Mouse (Mus musculus): ENCODE measurements around the gene Gstm1.
"Not testable (repeated sequence)": the region's sequence is repeated elsewhere in the genome, so short reads cannot be mapped to it uniquely, and the experiment has no call there.

Gene Gstm1

DNA sequence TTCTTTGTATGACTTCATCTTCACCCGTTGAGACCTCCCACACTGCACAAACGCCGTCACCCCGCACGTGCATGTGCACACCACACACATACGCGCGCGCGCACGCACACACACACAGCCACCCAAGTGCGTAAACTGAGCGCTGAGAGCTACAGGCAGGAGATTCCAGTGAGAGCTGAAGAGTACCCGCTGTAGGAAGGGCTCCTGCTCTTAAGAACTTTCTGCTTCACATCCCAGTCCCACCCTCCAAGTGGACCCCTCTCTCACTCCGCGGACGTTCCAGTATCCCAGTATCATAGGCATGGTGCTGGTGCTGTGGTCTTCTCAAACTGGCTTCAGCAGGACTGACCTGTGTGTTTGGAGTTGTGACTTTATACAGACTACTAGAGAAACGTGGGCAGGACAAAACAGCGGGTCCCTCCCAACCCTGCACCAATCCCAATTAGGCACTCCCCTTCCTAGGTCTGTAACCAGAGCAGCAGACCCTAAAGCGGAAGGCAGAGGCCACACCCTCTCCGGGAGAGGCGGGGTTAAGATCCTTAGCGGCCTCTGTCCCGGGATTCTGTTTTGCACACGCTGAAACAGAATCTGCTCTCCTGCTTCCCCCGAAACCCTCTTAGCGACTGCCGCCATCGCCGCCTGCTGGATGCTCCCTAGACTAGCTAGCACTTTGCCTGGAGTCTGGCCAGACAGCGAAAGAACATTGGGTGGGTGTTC lies at the start of gene Gstm1:
TSS of gene Gstm1 (minus strand) at position 501 of the 717 bp plus-strand sequence.
- DNase-seq (ENCODE audit: low spot score in 2 of 2): peak; percentile 78 to 95

- no peak for DNase-seq (ENCODE audit: low spot score in 2 of 2)
Measured at GRCm38 (mm10) chr3:108067370-108067934, 49.7 kb upstream of the Gstm1 start.

- no peak for DNase-seq (ENCODE audit: low spot score in 2 of 2)
Measured at GRCm38 (mm10) chr3:108065551-108065950, 47.8 kb upstream of the Gstm1 start.

DNA sequence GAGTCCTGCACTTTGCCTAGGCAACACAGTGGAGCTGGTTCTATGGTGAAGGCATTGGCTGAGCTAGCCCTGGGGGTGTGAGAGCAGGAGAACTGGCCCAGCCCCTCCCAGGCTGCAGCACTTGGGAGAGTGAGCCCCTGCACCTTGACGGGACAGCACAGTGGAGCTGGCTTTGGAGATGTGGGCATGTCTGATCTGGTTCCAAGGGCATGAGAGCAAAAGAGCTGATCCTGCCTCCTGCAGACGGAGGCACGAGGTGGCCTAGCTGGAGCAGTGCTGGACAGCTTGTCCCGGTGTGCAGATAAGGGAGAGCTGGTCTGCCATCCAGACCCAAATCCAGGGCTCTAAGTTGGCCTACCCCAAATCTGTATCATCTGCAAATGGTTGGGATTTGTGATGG lies 46.9 kb upstream of the Gstm1 start:
- no peak for DNase-seq (ENCODE audit: low spot score in 2 of 2)

- DNase-seq (ENCODE audit: low spot score in 2 of 2): no peak
Measured at GRCm38 (mm10) chr3:108062648-108063047, 44.9 kb upstream of the Gstm1 start.

- DNase-seq (ENCODE audit: low spot score in 2 of 2): peak in 1 of 2 experiments; percentile 72
Measured at GRCm38 (mm10) chr3:108061420-108061819, 43.6 kb upstream of the Gstm1 start.

GRCm38 (mm10) chr3:108050493-108050892 lies 32.7 kb upstream of the Gstm1 start:
- no peak for DNase-seq (ENCODE audit: low spot score in 2 of 2)

GRCm38 (mm10) chr3:108048306-108048705 lies 30.5 kb upstream of the Gstm1 start:
- DNase-seq (ENCODE audit: low spot score in 2 of 2): no peak

DNA sequence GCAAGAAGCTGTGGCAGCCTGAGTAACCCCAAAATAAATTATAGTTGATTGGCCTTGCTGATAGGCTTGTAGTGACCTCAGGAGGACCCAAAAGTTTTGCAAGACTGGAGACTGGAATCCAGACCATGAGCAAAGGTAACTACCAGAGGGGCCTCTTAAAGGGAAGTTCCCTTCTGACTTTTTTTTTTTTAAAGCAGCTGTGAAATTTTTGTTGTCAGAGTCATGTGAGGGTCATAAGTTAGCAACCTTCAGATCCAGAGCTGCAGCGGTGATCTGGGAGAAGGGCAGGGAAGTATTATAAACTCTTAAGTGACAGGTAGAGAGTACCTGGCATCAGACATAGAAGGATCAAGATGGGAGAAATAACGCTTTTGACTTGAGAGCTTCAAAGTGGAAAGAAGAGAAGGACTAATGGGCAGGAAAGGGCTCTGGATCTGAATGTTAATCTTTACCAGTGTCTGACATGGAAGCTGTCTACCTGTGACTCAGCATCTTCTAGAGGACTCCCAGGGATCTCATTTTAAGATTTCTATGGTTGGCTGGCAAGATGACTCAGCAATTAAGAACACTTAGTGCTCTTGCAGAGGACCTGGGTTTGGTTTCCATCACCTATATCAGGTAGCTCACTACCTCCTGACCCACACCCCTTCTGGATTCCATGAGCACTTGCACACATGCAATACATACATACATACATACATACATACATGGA lies 29.3 kb upstream of the Gstm1 start:
- DNase-seq (ENCODE audit: low spot score in 2 of 2): no peak

- DNase-seq (ENCODE audit: low spot score in 2 of 2): peak; percentile 76 to 90
Measured at GRCm38 (mm10) chr3:108044394-108045140, 26.8 kb upstream of the Gstm1 start, which contains the start of gene Gstm4. Gstm4 (minus strand) TSS chr3:108044894.

DNA sequence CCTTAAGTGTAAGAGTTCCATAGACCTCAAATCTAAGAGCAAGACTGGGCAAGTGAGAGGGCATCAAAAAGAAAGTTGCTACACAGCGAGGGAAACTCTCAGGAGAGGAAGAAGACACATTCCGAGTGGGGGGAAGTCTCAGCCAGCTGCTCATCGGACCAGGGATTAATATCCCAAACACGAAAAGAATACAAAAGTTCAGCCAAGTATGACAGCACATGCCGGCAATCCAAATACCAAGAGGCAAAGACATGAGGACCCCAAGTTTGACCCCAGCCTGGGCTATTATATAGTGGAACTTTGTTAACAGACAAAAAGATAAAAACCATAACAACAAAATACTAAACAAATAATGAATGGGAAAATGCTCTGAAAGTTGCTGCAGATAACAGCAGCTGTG lies 15.4 kb upstream of the Gstm1 start:
- no peak for DNase-seq (ENCODE audit: low spot score in 2 of 2)

DNA sequence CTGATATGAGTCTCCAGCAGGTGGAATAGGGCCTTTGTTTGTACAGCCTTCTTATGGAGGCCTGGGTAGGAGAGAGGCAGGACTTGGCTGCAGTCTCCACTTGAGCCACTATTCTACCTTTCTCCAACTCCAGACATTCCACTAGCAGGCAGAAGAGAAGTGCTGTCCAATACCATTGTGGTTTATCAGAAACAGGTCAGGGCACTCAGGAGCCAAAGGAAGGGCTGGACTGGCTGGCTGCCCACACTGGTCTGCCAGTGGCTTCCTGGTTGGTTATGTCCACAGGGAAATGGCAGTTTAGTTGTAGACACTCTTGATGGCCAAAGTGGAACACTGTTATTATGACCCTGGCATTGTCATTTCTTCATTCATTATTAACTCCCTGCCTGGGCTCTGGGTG lies 14.3 kb upstream of the Gstm1 start:
- no peak for DNase-seq (ENCODE audit: low spot score in 2 of 2)

DNA sequence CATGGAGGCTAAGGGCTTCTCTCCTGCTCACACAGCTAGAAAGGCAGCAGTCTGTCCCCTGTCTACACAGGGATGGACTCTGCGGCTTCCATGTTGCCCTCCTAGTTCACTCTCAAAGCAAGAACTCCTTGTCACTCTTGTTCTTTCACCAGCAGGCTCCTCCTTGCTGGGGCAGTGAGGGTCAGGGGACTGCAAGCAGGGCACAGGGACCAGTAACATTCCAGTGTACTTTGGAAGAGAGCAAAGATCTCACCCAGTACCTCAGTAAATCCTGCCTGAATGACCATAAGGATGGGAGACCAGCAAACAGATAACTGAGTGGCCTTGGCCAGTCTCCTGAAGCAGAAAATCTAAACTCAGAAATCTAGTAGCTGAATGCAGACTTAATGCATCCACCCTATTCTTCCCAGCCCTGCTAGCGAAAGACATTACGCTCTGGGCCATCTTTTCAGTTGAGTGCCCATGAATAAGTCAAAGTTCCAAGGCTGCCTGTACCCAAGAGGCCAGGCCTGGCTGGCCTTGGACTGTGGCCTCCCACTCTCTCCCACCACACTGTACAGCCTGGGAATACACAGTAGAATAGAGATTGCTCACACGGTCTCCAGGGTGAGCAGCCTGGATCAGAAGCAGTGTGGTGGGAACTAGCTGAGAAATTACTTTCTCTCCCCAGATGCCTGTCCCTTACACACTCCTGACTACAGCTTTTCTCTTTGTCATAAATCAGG lies 11.0 kb upstream of the Gstm1 start:
- no peak for DNase-seq (ENCODE audit: low spot score in 2 of 2)

DNA sequence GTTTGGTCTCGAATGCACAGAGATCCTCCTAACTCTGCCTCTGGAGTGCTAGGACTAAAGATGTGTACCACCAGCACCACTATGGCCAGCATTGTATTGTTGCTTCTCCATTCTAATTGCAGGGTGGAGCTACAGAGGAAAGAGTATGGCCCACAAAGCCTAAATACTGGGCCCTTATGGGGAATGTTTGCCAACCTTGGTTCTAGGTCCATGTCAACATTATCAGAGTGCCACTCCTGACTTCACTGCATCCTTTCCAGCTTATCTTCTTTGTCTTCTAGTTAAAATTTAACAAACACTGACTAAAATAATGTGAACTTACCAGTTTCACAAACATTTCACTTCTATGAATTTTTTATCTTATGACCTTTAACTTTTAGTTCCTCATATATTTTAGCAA lies 8.8 kb upstream of the Gstm1 start:
- DNase-seq (ENCODE audit: low spot score in 2 of 2): no peak

DNA sequence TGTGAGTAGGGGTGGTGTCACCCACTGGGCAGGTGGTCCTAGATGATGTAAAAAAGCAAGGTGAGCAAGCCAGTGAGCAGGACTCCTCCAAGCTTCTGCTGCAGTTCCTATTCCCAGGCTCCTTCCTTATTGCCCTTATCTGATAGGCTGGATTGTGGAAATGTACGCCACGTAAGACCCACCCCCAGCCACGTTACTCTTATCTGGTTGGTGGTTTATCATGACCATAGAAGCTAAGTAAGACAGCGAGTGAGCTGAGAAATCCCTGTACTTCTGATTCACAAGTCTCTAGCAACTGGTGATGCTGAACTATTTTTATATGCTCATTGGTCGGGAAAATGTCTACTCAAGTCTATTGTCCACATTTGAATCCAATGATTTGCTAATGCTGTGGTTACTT lies 8.3 kb upstream of the Gstm1 start:
- DNase-seq (ENCODE audit: low spot score in 2 of 2): no peak

- no peak for DNase-seq (ENCODE audit: low spot score in 2 of 2)
Measured at GRCm38 (mm10) chr3:108025318-108025717, 7.5 kb upstream of the Gstm1 start.

DNA sequence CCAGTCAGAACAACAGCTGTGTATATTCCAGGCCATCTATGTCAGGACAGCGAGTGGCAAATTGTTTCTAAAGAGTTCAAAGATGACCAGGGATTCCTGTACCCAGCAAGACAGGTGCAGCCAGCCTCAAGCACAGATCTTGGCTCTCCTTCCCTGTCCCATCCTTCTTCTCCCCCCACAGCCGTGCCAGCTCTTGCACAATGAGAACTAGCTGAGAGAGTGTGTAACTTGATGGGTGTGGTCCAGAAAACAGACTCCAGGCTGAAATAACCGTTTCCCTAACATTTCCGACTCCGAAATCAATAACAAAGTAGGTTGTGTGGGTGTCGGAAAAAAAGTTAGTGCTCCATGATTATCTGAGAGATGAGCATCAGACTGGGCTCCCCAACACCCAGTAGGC lies 4.9 kb upstream of the Gstm1 start:
- DNase-seq (ENCODE audit: low spot score in 2 of 2): no peak

- not testable (repeated sequence) for DNase-seq (ENCODE audit: low spot score in 2 of 2)
Measured at GRCm38 (mm10) chr3:108020351-108021022, 2.7 kb upstream of the Gstm1 start.

- not testable (repeated sequence) for DNase-seq (ENCODE audit: low spot score in 2 of 2)
Measured at GRCm38 (mm10) chr3:108019226-108019625, 1.5 kb upstream of the Gstm1 start.

DNA sequence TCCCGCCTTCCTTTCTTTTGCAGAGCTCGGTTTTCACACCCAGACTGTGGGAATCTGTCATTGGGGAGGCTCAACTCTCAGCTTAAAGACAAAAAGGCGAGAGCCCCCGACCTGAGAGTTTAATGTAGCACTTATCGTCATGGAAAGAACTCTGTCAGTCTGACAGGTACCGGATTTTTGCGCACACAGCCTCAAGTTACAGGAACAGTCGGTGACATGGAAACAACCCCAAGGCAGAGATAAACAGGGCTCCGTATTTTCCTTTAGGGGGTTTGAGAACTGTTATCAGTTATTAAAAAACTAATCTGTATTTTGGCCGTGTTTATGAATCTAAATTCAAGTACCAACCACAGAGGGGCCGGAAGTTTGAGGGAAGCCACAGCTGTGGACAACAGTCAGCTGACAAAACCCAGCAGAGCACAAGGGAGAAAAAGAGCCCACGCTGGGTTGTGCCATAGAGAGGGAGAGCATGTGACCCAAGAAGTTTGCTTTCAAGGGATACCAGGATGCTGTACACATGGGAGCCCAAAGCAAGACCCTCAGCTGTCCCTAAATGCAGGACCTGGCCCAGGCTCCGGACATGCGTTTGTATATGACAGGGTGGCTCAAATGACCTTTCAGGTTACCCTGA lies 532 bp upstream of the Gstm1 start:
- no peak for DNase-seq (ENCODE audit: low spot score in 2 of 2)
